Mouse (Mus musculus) heart, postnatal 0 days (tissue): ENCODE data around the gene Kif5a. TPM values are rescaled to one million over a fixed set of nuclear protein-coding genes. Genes with fewer than 3 reads are reported as not detected.
A peak's percentile ranks its signal among the peaks of the same experiment; 100 is the strongest.

Experiments used
- ATAC-seq: fragments of 200-750 bp; cut with Nextera tagmentation; 2 replicates; pipeline ENCODE4 v1.8.0; 2017; ENCODE audit warnings: low read depth, moderate number of reproducible peaks, moderate library complexity; ENCODE audit not compliant: insufficient read depth
- DNase-seq: peaks from one replicate; pipeline ENCODE4 v3.0.0-alpha.2; 2016; ENCODE audit warnings: low spot score
- H3K27ac ChIP-seq: fragments of 300-500 bp; sonication (generic); 2 replicates; pipeline ENCODE4 v1.5.1; 2014; ENCODE audit warnings: low read depth, mild to moderate bottlenecking
- H3K27me3 ChIP-seq: fragments of 300-500 bp; sonication (generic); 2 replicates; pipeline ENCODE4 v1.6.1; 2014; ENCODE audit warnings: low read length, mixed read lengths; ENCODE audit not compliant: control insufficient read depth, insufficient read depth
- H3K36me3 ChIP-seq: fragments of 300-500 bp; sonication (generic); replicated peaks from 2 replicates; pipeline ENCODE4 v1.6.1; 2014; ENCODE audit warnings: low read length, mixed read lengths; ENCODE audit not compliant: control insufficient read depth, insufficient read depth
- H3K4me1 ChIP-seq: fragments of 300-500 bp; sonication (generic); 2 replicates; pipeline ENCODE4 v1.6.1; 2014; ENCODE audit warnings: antibody characterized with exemption; ENCODE audit not compliant: control insufficient read depth, insufficient read depth
- H3K4me2 ChIP-seq: fragments of 300-500 bp; sonication (generic); 2 replicates; pipeline ENCODE4 v1.6.1; 2014; ENCODE audit warnings: low read depth, mild to moderate bottlenecking, low read length, moderate library complexity
- H3K4me3 ChIP-seq: fragments of 300-500 bp; sonication (generic); 2 replicates; pipeline ENCODE4 v1.5.1; 2014; ENCODE audit warnings: low read depth, low read length
- H3K9ac ChIP-seq: fragments of 300-500 bp; sonication (generic); replicated peaks from 2 replicates; pipeline ENCODE4 v1.6.1; 2014; ENCODE audit warnings: low read depth, low read length, mixed read lengths
- H3K9me3 ChIP-seq: fragments of 300-500 bp; sonication (generic); replicated peaks from 2 replicates; pipeline ENCODE4 v1.6.1; 2016; ENCODE audit warnings: low read length; ENCODE audit not compliant: control insufficient read depth
- CTCF ChIP-seq: IDR thresholded peaks from 2 replicates; pipeline ENCODE4 v1.5.1; 2016; ENCODE audit warnings: antibody characterized with exemption, control low read depth, low read depth
- EP300 ChIP-seq: IDR thresholded peaks from 2 replicates; pipeline ENCODE4 v1.6.1; 2016; ENCODE audit warnings: antibody characterized with exemption, low read depth
- WGBS: fragments of 180-500 bp; shearing (Covaris S2); extraction: QIAGEN DNeasy Blood & Tissue Kit; methylation state at CpG from one replicate; pipeline ENCODE4 v1.1.7; 2014; 5-methylcytosine and 5-hydroxymethylcytosine counted together
- polyA plus RNA-seq: library from polyadenylated mRNA; unstranded; fragments of >200 nt; fragmentation: Nextera tagmentation; extraction: Ambion mirVana; gene quantifications from 2 replicates; pipeline ENCODE4 v1.2.1, GENCODE M21; 2015
- total RNA-seq: library from RNA; depleted of rRNA; stranded (reverse); fragments of >200 nt; gene quantifications from 2 replicates; pipeline ENCODE4 v1.2.3, GENCODE M21; 2014; ENCODE audit warnings: low replicate concordance

Kif5a gene
- total and polyA plus RNA-seq, 2 experiments from 2014 or later: 0.11 to 0.27 TPM

DNA sequence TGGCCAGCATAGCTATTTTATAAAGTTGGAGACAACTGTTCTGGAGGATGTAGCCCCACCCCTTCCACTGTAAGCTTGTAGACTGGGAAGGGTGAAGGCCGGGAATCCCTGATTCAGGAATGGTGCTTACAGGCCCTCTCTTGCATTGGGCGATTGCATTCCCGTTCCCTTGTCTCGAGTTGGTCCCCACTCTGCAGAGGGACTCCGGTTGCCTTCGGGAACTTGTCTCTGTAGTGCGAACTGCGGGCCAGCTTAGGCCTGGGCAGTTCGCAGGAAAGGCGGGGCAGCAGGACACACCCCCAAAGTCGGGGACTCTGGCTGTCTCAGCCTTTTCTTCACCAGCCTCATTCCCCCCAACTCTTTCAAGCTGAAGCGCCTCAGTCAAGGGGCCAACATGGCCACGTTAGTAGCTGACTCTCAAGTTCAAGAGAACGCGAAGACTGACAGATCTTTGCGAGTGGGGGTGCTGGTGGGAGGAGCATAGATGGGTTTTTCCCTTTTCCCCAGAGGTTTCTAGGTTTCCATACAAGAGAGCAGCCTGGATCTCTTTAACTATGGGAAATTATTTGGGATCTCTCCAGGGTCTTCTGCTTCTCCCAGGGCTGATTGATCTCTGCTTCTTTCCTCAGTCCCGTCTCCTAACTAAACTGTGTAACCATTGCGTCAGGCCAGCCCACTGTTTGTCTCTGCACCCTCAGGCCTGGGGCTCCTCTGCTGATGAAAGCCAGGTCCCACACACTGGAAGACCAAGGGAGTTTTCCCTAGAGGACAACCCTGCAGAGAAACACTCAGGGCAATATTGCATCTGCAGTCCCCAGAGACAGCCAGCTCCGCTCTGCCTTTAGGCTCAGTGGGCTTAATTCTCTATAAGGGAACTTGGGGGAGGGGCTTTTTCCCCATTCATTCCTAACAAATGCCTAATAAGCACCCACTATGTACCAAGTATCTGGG lies 28.1 kb upstream of the Kif5a start:
- peak; percentile 4; the same call in 1 of the 2 replicates for ATAC-seq
- Histone ChIP-seq H3K4me2 (peak overlapping the region; percentile 73), H3K9me3 (no peaks in the 10 kb centered on the region), H3K36me3 (peaks cover 39% of the 10 kb centered on the region), H3K4me1 (peaks cover 39% of the 10 kb centered on the region), H3K9ac (peak overlapping the region; percentile 74), H3K27me3 (no peaks in the 10 kb centered on the region), H3K27ac (peak overlapping the region; percentile 94), H3K4me3 (peak overlapping the region; percentile 74)
- 0% methylated on average over 19 of the region's 19 CpGs for WGBS
- TF ChIP-seq CTCF (no peak), EP300 (no peak)
- DNase-seq: peak; percentile 70

GRCm38 (mm10) chr10:127290307-127290929 lies 27.3 kb upstream of the Kif5a start:
- H3K4me1 ChIP-seq: peaks cover 39% of the 10 kb centered on the region
- WGBS: under 1% methylated on average over 33 of the region's 47 CpGs
- peak; percentile 86 for ATAC-seq

GRCm38 (mm10) chr10:127289573-127290191 lies 26.5 kb upstream of the Kif5a start:
- H3K4me1 ChIP-seq: peaks cover 39% of the 10 kb centered on the region
- 1% methylated on average over 15 of the region's 15 CpGs for WGBS
- ATAC-seq: peak; percentile 16

More at GRCm38 (mm10) chr10:127290307-127290929, 27.3 kb upstream of the Kif5a start:
- TF ChIP-seq EP300 (peak; percentile 95), CTCF (0 out of 2 replicates have a peak, but pooled peaks have one; percentile 19)
- Histone ChIP-seq H3K9me3 (no peaks in the 10 kb centered on the region), H3K27ac (peak overlapping the region; percentile 99), H3K9ac (peak overlapping the region; percentile 74), H3K4me3 (peak overlapping the region; percentile 74), H3K4me2 (peak overlapping the region; percentile 73), H3K27me3 (no peaks in the 10 kb centered on the region), H3K36me3 (peaks cover 39% of the 10 kb centered on the region)
- DNase-seq: peak; percentile 100

DNA sequence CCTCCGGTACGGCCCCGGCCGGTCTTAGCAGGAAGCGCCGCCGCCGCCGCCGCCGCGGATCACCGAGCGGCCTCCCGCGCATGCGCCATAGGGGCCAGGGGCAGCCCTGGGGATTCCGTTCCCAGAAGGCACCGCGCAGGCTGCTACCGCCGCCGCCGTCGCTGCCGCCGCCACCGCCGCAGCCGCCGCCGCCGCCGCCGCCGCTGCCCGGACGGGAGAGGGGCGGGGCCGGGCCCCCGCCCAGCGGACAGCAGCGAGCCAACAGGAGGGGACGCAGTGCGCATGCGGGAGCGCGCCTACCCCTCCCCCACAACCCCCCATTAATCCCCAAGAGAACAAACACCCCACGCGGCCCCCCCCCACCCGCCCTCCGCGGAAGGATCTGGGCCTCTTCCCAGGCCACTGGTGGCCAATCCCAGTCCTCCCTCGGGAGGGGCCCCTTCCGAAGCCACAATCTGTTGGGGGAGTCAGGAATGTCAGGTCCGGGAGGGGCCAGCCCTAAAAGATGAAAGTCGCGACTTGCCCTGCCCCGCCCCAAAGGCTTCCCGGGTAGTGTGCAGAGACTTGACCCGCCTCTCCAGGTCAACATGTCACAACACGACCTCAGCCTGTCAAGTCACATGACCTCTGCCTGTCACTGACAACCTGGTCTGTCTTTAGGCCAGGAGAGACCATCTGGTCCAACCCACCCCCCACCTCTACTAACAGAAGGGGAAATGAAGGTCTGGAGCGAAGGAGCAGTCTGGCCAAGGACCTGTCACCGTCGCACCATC lies 25.8 kb upstream of the Kif5a start, which contains the start of gene Mbd6:
Gene Mbd6, minus strand, starts transcription at position 219 of the 773 bp plus-strand sequence.
- DNase-seq (peak; percentile 89), ATAC-seq (peak; percentile 47)
- H3K9ac ChIP-seq: peak within 1 kb of the TSS; percentile 71
- peak within 1 kb of the TSS; percentile 99 for H3K27ac ChIP-seq
- WGBS: 0% methylated on average over 23 of the region's 65 CpGs
- H3K4me1 ChIP-seq: peaks cover 39% of the 10 kb centered on the region
- H3K4me2 ChIP-seq: peak within 1 kb of the TSS; percentile 70
- H3K27me3 ChIP-seq: no peaks in the 10 kb centered on the region
- peaks cover 39% of the 10 kb centered on the region for H3K36me3 ChIP-seq
- no peaks in the 10 kb centered on the region for H3K9me3 ChIP-seq
- TF ChIP-seq EP300 (no peak), CTCF (no peak)
- peak within 1 kb of the TSS; percentile 74 for H3K4me3 ChIP-seq

More at GRCm38 (mm10) chr10:127289573-127290191, 26.5 kb upstream of the Kif5a start:
- peak; percentile 84 for DNase-seq
- no peaks in the 10 kb centered on the region for H3K27me3 ChIP-seq
- H3K4me2 ChIP-seq: peak overlapping the region; percentile 70
- peak overlapping the region; percentile 99 for H3K27ac ChIP-seq
- H3K4me3 ChIP-seq: peak overlapping the region; percentile 74
- TF ChIP-seq CTCF (no peak), EP300 (no peak)
- peaks cover 39% of the 10 kb centered on the region for H3K36me3 ChIP-seq
- H3K9ac ChIP-seq: peak overlapping the region; percentile 71
- no peaks in the 10 kb centered on the region for H3K9me3 ChIP-seq
